Mouse (Mus musculus) ovary, postnatal 10 days (tissue): ENCODE results near the gene St3gal4.

Experiments
- DNase-seq: peaks from one replicate; pipeline ENCODE4 v3.0.0; 2022; ENCODE audit warnings: low spot score

The St3gal4 gene

GRCm38 (mm10) chr9:35128564-35128963, 9.5 kb upstream of the St3gal4 start:
- no peak for DNase-seq

- DNase-seq, result no peak
Measured at GRCm38 (mm10) chr9:35127561-35127960, 8.5 kb upstream of the St3gal4 start.

- no peak for DNase-seq
Measured at GRCm38 (mm10) chr9:35127147-35127546, 8.1 kb upstream of the St3gal4 start.

DNA sequence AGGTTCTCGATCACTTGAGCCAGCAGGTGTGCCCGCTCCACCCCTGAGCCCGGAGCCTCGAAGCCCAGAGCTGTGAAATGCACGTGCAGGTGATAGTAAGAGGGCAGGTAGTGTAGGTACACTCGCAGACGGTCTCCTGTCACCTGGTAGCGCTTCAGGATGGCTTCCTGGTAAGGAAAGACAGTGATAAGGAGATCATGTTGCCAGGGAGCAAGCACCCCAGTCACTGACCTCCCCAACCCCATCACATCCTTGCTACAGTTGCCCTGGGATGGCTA, 5.5 kb upstream of the St3gal4 start:
- DNase-seq, result no peak

DNA sequence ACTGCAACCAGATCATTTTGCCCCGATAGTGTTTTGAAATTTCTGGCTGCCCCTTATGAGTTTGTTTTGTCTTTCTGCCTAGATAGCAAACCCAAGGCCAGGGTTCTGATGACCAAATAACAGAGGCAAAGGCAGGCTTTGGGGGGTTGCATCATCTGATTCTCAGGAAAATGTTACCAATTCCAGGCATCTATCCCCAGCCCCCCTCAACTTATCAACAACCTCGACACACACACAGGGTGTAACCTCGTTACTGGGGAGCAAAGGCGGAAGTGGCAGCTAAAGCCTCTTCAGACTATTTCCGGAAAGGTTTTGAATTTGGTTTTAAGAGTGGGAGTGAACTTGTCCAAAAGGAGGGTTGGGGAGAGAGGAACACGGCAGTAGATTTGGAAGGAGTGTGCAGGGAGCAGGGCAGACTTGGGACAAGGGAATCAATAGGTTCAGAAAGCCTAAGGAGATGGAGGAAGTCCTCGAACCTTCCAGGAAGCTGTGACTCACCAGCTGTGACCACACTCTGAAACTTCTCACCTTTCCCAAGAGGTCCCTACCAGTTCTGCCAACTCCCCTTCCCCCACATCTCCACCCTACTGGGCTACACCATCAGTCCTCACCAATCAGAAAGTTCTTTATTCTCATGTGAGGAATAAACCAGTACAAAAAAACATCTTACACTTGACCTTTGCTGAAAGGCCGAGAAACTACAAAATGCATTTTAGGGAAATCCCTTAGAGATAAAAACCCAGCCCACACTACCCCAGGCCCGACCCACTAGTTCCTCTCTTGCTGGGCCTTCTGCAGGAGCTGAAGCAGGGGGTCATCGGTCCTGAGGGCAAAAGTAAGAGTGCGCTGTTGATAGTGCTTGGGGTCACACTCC, 5.0 kb upstream of the St3gal4 start:
- DNase-seq, result no peak

DNA sequence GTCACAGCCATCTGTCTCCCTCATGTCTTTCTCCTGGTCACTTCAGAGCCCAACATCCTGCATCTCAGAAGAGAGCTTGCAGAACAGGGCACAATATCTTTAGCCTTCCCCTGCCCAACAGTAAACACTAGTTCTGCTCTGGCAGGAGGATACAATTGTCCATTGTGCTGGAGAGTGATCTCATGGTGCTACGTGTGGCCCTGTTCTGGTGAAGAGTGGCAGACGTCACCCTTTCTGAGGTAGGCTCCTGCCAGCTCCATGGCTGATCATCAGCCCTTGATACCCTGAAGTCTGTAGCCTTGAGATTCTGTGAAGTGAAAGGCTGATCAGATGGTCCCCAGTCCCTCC, 4.4 kb upstream of the St3gal4 start:
- no peak for DNase-seq

- DNase-seq, result no peak
Measured at GRCm38 (mm10) chr9:35122551-35123266, 3.6 kb upstream of the St3gal4 start.

DNA sequence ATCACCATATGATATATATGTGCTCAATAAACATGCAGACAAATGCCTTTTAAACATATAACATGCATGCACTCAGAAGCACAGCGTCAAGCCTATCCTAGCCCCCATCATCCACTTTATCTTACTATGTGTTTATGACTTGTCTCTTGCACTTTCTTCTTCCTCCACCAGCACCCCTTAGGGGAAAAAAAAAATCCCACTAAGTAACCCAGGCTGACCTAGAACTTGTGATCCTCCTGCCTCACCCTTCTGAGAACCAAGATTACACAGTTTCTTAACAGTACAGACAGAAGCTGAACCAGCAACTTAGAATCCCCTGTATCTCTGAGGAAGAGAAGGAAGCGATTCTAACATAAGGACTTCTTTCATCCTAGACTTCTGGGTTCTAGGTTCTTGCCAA, 505 bp downstream of the St3gal4 start:
- DNase-seq, result no peak

DNA sequence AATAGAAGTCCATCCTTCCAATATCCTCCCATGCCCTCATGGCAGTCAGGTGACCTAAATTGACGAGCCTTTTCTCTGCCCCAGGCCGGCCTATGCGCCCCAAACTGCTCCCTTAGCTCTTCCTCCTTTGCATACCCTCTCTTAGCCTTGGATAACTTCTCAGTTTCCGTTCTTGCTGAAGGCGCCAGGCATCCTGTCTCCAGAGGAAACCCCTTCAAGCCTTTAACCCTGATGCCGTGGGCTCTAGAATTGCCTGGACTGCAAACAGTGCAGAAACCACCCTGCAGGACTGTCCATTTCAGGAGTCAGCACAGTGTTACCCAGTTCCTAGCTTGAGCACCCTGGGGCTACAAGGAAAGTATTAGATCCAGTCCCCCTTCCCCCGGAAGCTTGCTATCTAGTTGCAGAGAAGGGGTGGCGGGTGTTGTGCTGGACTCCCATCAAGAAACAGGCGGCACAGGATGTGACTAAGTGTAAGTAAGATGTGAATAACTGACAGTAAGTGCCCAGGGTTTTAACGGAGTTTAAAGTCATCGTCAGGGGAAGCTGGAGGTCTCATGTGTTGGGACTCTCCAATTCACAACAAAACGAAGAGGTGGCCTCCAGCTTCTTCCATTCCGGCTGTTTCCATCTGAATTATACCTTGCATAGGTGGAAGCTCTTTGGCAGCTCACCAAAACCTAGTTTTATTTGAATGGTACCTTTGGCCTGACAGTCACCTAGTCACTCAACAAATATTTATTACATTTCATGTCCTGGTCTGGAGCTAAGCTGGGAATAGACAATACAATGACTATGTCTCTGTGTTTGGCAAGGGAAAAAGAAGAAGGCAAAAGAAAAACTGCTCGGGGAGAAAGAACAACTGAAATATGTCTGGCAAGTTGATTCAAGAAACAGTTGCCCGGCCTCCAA, 1.4 kb downstream of the St3gal4 start:
- DNase-seq, result no peak

GRCm38 (mm10) chr9:35116391-35117381, 2.4 kb downstream of the St3gal4 start:
- peak; percentile 61 for DNase-seq

GRCm38 (mm10) chr9:35115804-35116203, 3.3 kb downstream of the St3gal4 start:
- DNase-seq, result no peak

- DNase-seq, result no peak
Measured at GRCm38 (mm10) chr9:35115299-35115698, 3.8 kb downstream of the St3gal4 start.

- no peak for DNase-seq
Measured at GRCm38 (mm10) chr9:35114234-35114633, 4.8 kb downstream of the St3gal4 start.

- DNase-seq, result no peak
Measured at GRCm38 (mm10) chr9:35111941-35112595, 7.0 kb downstream of the St3gal4 start.

DNA sequence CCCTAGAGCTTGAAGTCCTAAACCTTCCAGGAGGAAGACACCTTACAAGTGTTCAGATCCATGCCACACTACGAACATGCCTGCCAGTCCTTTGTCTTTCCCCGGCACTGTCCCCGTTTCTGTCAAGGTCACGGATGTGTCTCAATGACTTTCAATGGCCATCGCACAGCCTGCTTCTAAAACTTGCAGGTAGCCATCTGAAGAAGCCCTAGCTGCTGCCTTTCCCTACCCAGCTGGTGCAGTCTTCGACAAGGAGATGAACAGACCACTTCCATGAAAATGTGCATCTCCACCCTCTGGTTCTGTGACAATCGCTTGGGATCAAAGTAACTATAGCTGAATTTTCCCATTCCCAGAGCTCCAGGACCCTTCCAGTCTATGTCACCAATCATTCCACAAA, 7.6 kb downstream of the St3gal4 start:
- DNase-seq, result no peak

- DNase-seq, result no peak
Measured at GRCm38 (mm10) chr9:35110567-35110966, 8.5 kb downstream of the St3gal4 start.

- no peak for DNase-seq
Measured at GRCm38 (mm10) chr9:35110051-35110450, 9.0 kb downstream of the St3gal4 start.

GRCm38 (mm10) chr9:35108916-35109315, 10.2 kb downstream of the St3gal4 start:
- DNase-seq, result no peak

- DNase-seq, result no peak
Measured at GRCm38 (mm10) chr9:35108066-35108465, 11.0 kb downstream of the St3gal4 start.

- no peak for DNase-seq
Measured at GRCm38 (mm10) chr9:35107396-35107795, 11.7 kb downstream of the St3gal4 start.
